Mouse (Mus musculus) brain, embryonic 18.5 days (tissue): ENCODE results near the gene Shkbp1.

Experiments used
- DNase-seq: peaks from one replicate; pipeline ENCODE4 v3.0.0-alpha.2; 2012; ENCODE audit warnings: low read depth, low spot score

The Shkbp1 gene

DNA sequence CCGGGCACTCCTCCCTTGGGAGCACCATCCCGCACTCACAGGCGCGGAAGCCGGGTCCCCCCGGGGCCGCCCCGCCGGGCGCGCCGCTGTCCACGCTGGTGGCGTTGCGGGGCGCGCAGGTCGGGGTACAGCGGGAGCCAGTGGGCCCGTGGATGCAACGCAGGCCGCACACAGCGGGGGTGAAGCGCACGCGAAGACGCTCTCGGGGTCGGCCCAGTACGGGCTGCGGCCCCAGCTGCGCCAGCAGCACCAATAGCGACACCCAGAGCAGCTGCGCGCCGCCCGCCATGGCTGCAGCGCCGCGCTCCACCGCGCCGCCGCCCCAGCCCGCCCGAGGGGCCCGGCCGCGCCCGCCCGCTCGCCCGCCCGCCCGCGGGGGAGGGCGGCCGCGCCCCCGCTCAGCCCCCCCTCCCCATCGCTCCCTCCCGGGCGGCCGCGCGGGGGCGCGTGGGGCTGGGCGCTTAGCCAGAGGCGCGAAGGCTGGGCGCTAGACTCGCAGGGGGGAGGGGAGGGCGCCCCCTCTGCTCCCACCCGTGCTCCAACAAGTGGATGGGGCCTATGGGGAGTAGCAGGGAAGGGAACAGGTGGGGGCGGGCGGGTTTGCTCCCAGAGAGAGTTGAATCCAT is 22.4 kb downstream of the Shkbp1 start:
- no peak for DNase-seq

DNA sequence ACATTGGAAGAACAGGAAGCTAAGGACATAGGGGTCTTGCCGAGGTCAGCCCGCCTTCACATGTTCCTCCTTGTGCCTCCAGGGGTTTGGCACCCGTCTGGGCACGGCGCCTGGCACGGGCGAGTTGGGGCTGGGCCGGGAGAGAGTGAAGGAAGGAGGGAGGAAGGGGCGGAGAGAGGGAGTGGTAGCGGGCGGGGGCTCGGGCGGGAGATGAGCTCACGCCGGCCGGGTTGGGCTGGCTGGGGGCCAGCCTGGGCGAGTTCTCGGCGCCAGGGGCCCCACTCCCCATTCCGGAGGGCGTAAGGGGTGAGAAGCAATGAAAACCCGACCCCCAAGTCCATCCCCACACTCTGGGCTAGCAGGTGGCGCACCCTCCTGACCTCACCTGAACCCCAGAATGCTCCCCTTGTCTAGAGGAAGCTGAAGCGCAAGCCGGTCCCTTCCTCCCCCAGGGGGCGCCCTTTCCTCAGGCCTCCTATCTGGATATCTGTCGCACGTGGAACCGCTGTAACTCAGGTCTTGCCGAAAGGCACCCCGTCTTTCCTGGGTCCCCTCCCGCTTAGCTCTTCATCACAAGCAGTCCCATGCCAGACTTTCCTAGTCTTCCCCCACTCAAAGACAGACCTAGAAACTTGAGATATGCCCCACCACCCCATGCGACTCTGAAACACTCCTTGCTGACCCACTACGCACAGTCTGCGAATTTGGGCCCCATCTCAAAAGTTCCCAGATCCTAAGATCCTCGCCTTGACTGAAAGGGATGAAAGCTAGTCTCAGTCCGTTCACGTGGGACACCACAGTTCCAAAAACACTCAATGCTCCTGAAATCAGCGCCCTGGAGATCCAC is 23.2 kb downstream of the Shkbp1 start:
- DNase-seq = no peak

DNA sequence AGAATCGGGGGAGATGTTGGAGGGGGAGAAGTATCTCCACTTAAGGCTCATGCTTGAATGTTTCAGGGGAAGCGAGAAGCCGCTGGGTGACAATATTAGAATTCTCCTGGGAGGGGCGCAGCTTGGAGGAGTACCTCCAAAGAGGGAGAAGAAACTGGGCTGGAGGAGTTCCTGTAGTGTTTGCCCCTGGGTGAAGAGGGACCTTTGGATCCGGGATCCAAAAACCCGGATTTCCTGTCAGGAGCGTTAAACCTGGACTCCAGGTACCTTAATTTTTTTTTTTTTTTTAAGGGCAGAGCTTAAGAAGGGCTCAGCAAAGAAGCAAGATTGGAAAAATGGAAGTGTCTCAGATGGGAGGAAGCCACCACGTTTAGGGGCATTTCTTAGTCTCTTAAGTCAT is 24.0 kb downstream of the Shkbp1 start:
- DNase-seq = no peak

DNA sequence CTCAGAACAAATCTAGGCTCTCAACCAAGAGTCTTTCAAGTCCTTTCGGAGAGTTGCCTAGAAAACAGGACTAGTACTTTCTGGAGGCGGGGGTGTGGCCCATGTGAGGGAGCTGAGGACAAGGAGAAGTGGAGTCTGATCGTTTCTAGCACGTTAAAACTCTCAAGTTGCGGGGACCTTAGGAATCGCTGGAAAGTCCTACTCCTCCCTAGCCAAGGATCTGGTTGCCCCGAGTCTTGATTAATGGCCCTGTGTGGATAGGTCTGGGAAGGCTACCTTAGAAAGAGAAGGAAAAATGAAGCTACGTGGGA is 24.3 kb downstream of the Shkbp1 start:
- no peak for DNase-seq

DNA sequence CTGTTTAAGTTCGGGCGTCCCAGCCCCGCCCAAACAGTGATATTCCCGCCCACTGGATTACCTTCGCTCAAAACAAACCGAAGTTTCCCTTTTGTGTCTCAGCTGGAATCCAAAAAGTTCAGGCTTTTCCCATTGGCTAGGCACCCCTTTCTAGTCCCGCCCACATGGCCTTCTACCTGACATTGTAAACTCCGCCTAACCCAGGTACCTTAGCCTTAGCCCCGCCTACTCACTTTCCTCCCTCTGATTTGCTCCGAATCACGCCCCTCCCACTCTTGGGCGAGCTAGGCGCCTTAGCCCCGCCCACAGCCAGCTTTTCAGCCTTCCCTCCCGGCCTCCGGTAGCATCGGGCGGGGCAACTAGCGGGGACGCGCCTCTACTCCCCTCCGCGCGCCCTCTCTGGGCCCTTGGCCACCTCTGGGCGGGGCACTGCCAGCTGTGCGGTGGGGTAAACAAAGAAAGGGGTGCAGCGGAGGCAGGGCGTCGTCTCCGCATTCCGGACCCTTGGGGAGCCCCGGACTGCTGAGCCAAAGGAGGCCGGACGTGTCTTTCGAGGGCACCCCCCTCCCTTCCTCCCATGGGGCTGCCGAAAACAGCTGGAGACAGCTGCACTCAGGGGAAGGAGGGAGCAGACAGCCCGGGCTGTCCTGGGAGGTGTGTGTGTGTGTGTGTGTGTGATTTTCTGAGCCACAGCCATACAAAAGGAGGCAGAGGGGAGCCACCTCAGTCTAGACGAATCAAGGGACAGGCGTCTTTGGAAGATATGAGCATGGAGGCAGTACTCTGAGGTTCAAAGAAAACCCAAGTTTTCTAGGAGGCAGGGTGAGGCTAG is 24.9 kb downstream of the Shkbp1 start:
- DNase-seq = no peak

DNA sequence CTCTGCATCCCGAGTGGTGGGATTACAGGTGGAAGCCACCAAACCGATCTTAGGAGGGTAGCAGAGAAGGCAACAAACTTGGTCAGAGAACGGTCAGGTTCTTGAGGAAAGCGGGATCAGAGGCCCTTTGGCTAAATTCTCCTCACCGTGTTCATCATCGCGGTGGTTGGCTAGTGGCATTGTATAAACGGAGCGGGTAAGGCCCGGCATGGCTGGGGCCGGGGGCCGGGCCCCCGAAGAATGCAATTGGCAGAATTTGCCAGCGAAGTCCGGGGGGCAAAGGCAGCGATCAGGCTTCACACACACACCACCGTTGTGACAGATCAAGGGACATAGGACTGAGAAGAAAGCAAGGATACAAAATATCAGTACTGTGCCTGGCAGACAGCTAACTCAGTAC is 25.8 kb downstream of the Shkbp1 start:
- DNase-seq = no peak

DNA sequence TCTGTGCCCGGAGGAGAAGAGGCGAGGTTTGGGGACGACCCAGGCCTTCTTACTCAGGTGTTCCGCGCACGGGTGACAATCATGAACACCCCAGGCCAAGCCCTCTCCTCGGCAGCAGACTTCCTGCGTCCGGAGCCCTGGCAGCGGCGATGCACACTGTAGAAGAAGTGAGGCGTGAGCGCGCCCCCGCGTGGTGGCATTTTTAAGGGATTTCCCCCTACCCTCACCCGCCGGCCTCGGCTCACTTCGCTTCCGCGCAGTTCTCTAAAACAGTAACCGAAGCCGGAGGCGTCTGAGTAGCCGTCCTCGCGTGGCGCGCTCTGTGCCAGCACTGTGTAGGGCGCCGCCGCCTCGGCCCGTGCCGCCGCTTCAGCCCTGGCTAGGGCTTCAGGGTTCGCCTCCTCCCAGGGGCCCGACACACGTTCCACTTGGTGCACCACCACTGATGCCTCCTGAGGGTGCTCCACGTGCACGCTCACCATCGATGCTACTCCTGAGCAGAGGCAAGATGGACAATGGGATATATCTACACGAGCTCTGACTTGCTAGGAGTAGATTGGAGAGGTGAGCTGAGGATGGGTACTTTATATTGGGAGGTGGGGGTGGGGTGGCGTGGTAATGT is 26.4 kb downstream of the Shkbp1 start:
- DNase-seq = no peak

DNA sequence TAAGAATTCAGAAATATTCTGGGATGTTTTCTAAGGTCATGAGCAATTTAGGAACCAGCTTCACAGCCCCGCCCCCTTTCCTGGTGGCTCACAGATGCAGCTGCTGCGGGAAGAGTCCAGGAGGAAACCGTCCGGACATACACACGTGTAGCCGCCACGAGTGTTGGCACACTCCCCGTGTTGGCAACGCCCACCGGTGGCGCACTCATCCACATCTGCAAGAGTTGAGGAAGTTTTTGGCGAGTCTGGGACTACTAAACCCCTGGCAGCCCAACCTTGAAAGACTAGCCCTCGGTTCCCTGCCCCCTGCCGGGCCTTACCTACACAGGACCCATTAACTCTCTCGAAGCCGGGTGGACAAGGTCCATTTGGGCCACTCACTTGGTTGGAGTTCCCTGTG is 27.2 kb downstream of the Shkbp1 start:
- no peak for DNase-seq

DNA sequence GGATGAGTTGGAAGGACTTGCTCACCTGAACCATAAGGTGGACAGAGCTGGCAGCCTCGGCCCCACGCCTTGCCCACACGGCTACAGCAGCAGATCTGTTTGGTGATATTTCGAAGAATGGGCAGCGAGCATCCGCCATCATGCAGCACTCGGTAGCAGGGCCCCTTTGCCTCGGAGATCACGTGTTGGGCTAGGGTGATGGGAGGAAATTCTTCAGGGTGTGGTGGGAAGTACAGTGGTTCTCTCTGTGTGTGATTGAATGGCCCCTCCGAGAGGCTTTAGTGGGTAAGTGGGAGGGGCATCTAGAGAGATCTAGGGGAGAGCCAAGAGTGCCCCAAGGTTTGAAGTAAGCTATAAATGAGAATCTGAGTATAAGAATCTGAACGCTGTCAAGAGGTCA is 27.7 kb downstream of the Shkbp1 start:
- DNase-seq = no peak

DNA sequence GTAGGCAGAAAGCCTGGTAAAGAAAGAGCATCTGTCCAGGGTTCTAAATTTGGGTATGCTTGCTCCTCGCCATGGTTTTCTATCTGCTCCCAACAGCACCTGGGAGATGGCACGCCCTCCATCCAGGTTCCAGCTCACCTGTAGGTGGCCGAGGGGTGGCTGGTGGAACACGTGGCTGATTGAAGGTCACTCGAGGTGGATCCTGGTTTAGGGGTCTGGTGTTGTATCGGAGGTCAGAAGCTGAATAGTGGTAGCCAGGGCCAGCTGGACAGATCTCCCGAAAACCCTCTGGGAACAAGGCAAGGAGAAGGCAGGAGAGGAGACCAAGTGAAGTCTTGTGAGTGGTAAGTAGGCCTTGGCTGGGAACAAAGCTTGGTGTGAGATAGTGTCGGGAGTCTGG is 28.3 kb downstream of the Shkbp1 start:
- DNase-seq = no peak

DNA sequence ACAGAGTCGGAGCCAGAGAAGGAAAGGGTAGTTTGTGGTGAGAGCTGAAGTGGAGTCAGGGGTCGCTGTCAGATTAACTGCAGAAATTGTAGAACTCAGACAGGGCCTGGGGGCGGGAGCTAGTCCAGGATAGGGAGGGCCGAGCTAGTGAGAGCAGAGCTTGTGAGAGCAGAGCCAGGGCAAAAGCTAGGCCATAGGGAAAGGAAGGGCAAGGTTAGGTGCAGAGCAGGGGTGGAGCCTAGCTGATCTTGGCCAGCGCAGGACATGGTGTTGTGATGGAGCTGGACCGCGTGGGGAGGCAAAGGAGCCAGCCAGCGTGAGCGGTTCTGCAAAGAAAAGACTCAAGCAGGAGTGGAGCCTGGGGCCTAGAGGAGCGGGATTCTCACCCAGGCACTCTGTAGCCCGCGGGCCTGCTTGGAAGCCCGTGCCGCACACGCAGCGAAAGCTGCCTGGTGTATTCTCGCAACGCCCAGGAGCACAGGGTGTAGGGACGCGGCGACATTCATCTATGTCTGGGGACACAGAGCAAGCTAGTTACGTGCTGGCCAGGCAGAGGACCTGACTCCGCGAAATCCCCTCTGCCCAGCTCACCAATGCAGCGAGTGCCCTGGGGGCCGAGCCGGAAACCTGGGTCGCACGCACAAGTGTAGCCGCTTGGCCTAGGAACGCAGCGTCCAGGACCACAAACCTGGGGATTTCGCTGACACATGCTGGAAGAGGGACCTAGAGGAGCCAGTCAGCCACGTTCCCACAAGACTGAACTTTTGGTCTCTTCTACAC is 29.5 kb downstream of the Shkbp1 start:
- no peak for DNase-seq

DNA sequence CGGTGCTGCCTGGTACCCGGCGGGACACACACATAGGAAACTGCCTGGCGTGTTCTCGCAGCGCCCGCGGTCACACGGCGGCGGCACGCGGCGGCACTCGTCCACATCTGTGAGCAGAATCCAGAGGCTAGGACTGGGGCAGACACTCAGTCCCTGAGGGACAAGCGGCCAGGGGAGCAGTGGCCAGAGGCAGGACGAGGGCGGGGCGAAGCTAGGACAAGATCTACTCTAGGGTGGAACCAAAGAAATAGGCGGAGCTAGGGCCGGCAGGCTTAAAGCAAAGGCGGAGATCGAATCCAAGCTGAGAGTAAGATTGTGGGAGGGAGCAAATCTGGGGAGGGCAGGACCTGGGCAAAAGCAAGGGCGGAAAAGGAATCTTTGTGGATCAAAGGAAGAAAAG is 30.1 kb downstream of the Shkbp1 start:
- no peak for DNase-seq

DNA sequence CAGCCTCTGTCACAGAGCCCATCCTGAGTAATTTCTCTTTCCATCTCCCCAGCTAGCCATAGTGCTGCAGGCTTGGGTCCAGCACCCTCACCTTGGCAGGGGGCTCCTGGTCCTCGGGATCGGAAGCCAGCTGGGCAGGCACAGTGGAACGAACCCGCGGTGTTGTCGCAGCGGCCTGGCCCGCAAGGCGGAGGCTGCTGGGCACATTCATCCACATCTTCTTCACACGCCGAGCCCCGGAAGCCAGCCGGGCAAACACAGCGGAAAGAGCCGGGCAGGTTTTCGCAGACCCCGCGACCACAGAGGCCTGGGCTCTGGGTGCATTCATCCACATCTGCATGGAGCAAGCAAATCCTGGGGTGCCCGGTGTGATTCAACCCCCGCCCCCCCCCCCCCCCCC is 30.9 kb downstream of the Shkbp1 start:
- no peak for DNase-seq

DNA sequence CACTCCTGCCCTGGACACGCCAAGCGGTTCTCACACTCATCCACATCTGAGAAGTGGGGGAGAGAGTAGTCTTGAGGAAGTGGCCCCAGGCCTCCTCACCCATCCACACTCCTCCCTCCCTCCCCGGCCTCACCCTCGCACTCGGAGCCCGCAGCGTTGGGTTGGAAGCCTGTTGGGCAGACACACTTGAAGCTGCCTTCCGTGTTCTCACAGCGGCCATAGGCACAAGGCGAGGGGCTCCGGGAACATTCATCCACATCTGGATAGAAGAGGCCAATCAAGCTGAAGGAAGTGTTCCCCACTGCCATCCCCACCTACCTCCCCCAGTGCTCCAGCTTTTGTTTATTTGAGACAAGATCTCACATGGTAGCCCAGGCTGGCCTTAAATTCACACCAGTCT is 31.7 kb downstream of the Shkbp1 start:
- no peak for DNase-seq

DNA sequence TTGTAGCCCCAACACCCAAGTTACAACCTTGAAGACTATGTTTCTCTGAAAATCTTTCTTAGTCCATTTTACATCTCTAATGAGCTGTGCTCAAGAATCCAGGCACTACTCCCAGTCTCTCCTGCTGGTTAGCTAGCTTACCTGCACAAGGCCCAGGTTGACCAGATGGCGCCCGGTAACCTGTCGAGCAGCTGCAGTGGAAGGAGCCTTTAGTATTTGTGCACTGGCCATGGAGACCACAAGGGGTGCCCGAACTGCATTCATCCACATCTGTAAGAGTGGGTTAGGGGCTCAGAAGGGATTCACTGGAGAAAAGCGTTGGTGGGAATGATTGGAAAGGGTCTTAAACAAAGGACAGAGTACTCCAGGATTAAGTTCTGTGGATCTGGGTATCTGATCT is 32.8 kb downstream of the Shkbp1 start:
- DNase-seq = no peak

DNA sequence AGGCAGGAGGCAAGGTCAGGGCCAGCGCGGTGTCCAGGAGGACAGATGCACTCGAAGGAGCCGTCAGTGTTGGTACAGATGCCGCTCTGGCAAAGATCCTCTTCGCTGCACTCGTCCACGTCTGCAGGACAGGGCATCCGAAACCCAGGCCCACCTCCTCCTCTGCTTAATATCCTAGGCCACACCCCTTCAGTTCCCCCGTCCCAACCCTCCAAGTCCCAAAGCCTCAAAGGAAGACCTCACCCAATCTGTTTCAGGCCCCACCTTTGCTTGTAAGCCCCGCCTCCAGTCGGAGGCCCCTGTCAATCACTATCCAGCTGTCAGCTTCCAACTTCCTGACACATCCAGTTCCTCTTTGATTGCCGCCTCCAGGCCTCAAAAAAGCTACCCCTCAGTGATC is 33.5 kb downstream of the Shkbp1 start:
- no peak for DNase-seq

DNA sequence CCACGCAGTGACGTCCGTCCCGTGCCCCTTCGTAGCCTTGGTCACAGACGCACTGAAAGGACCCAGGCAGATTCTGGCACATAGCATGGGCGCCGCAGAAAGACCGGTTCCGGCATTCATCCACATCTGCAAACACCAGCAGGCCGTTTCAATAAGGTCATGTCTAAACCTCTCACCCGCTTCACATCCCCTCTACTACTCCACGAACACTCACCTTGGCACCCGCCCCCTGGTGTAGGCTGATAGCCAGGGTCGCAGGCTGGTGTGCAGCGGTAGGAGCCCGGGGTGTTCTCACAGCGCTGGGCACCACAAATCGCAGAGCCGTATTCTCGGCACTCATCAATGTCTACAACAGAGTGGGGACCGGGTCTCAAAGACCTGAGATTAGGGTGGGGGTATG is 36.4 kb downstream of the Shkbp1 start:
- DNase-seq = no peak

DNA sequence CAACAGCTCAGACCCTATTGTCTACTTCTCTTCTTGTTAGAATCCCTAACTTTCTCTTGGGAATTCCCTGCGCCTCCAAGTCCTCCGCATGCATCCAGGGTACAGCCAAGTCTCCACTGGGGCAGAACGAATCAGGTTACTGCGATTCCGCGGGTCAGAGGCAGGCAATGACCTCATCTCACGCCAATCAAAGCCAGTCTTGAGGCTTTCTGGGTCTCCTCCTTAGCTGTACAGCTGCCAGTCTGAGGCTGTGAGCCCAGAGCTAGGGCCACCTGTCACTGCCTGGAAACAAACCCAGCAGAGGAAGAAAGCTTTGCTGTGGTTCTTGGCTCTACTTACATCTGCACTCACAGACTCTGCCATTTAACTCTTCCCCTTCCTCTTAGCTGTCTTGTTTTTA is 39.9 kb downstream of the Shkbp1 start:
- no peak for DNase-seq

DNA sequence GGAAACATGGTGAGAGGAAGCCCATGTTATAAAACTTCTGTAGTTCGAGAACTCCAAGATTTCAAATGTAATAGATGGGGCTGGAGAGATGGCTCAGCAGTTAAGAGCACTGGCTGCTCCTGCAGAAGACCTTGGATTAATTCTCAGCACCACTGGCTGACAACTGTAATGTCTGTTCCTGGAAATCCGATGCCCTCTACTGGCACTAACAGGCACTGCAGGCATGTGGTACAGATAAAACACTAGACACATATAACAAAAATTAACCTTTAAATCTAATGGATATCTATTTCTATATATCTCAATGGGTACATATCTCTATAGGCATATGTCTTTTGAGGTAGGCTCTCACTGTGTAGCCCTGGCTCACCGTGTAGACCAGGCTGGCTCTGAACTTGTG is 41.4 kb downstream of the Shkbp1 start:
- no peak for DNase-seq

DNA sequence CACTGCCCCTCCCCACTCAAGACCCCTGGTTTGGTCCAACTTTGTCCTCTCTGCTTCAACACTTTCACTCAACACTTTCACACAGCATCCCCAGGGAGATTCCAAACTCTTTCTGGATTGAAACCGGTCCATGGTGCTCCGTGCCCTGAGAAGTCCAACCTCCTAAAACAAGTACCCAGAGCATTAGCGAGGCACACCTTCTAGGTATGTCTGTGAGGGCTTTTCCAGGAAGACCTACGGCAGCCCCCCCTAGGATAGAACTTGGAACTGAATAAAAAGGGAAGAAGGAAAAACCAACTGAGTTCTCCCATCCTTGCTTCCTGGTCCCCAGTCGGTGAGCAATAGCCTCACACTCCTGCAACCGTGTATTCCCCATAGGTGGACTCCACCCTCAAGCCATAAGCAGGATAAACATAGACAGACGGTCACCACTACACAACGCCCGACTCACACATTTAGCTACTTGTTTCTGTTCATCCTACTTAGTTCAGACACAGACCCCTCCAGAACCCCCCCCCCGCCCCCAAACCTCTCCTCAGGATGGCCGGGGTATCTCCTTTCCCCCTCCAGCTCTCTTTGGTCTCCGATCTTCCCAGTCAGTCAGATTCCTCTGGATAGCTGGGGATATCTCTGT is 44.1 kb downstream of the Shkbp1 start:
- no peak for DNase-seq

DNA sequence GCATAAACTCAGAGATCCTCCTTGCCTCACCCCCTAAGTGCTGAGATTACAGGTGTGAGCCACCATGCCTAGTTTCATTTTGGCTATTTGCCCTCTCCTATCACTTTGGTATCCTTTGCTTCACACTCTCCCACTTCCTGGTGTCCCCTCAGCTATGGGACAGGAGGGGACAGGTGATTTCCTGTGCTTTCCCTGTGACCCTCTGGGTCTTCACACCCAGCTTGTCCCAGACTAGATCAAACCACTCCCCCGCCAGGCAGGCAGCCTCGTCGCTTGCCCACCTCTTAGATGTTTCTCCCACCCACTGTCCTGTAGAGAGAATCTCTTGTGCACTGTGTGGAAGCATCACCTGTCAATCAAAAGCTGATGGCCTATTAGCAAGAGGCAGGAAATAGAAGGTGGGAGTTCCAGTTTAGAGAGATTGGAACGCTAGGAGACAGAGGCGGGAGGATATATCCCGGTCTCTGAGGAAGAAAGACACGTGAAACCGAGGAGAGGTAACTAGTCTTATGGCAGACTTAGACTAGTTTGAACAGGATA is 44.8 kb downstream of the Shkbp1 start:
- DNase-seq = no peak
